Mouse (Mus musculus) midbrain, embryonic 14.5 days (tissue): ENCODE measurements at regions not wholly inside any gene's neighbourhood (a gene's known extent, or its start where the extent isn't known, plus 50 kb on each side); places are given as distances from the start of the nearest gene placed in this dataset.
"Not testable (repeated sequence)": the region's sequence is repeated elsewhere in the genome, so short reads cannot be mapped to it uniquely, and the experiment has no call there.

Experiments
- ATAC-seq: fragments of 200-750 bp; cut with Nextera tagmentation; 2 replicates; pipeline ENCODE4 v1.8.0; 2017; ENCODE audit warnings: moderate number of reproducible peaks, moderate library complexity; ENCODE audit not compliant: low FRiP score, low TSS enrichment
- DNase-seq: peaks from one replicate; pipeline ENCODE4 v3.0.0-alpha.2; 2015
- H3K27ac ChIP-seq: fragments of 300-500 bp; sonication (generic); replicated peaks from 2 replicates; pipeline ENCODE4 v1.5.1; 2014; ENCODE audit warnings: mild to moderate bottlenecking, low read depth, low read length, moderate library complexity
- H3K27me3 ChIP-seq: fragments of 300-500 bp; sonication (generic); 2 replicates; pipeline ENCODE4 v1.6.1; 2014; ENCODE audit warnings: low read length, control low read depth, mixed read lengths; ENCODE audit not compliant: control insufficient read depth, insufficient read depth
- H3K36me3 ChIP-seq: fragments of 300-500 bp; sonication (generic); 2 replicates; pipeline ENCODE4 v1.6.1; 2014; ENCODE audit warnings: low read length, control low read depth; ENCODE audit not compliant: control insufficient read depth, insufficient read depth
- H3K4me1 ChIP-seq: fragments of 300-500 bp; sonication (generic); 2 replicates; pipeline ENCODE4 v1.6.1; 2014; ENCODE audit warnings: mild to moderate bottlenecking, antibody characterized with exemption, low read length, control low read depth; ENCODE audit not compliant: control insufficient read depth, insufficient read depth
- H3K4me2 ChIP-seq: fragments of 300-500 bp; sonication (generic); 2 replicates; pipeline ENCODE4 v1.6.1; 2014; ENCODE audit warnings: mild to moderate bottlenecking, low read length, moderate library complexity
- H3K4me3 ChIP-seq: fragments of 300-500 bp; sonication (generic); replicated peaks from 2 replicates; pipeline ENCODE4 v1.5.1; 2014; ENCODE audit warnings: low read depth, low read length
- H3K9ac ChIP-seq: fragments of 300-500 bp; sonication (generic); replicated peaks from 2 replicates; pipeline ENCODE4 v1.6.1; 2014; ENCODE audit warnings: mild to moderate bottlenecking, low read length, moderate library complexity
- H3K9me3 ChIP-seq: fragments of 300-500 bp; sonication (generic); 2 replicates; pipeline ENCODE4 v1.6.1; 2016; ENCODE audit warnings: low read length, control low read depth, mixed read lengths; ENCODE audit not compliant: control insufficient read depth
- WGBS: fragments of 180-500 bp; shearing (Covaris S2); extraction: QIAGEN DNeasy Blood & Tissue Kit; methylation state at CpG from one replicate; pipeline ENCODE4 v1.1.7; 2014; 5-methylcytosine and 5-hydroxymethylcytosine counted together

GRCm38 (mm10) chr6:99919816-99920562 lies 193.8 kb upstream of the Prok2 start:
- Histone ChIP-seq H3K9ac (no peak overlapping the region), H3K27ac (no peak overlapping the region), H3K4me2 (no peak overlapping the region), H3K36me3 (no peaks in the 10 kb centered on the region), H3K27me3 (no peaks in the 10 kb centered on the region), H3K4me3 (no peak overlapping the region), H3K9me3 (no peaks in the 10 kb centered on the region), H3K4me1 (peaks cover 6% of the 10 kb centered on the region; the same call in 1 of the 2 replicates)
- ATAC-seq = no peak
- WGBS = 72% methylated on average over 7 of the region's 7 CpGs
- no peak for DNase-seq

DNA sequence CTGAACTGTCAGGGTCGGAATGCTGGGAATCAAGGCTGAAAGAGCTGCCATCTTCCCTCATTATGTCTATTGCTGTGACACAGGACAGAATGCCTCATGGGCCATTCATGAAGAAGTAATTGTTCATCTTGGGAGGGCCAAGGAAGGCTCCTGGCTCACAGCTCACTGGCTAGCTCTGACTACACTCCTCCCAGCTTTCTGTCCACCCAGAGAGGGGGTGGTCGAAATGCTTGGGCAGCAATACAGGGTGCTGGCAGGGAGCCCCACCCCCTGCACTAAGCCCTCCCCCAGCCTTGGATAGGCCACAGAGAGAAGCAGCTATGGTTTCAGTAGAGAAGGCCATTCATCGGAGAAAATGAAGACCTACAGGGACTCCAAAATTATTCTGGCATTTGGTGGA lies 192.2 kb upstream of the Prok2 start:
- no peak overlapping the region for H3K4me2 ChIP-seq
- H3K4me3 ChIP-seq = no peak overlapping the region
- 68% methylated on average over 3 of the region's 3 CpGs for WGBS
- no peak for ATAC-seq
- no peak overlapping the region for H3K9ac ChIP-seq
- no peak overlapping the region for H3K27ac ChIP-seq
- no peak for DNase-seq
- no peaks in the 10 kb centered on the region for H3K27me3 ChIP-seq
- no peaks in the 10 kb centered on the region for H3K36me3 ChIP-seq
- no peaks in the 10 kb centered on the region for H3K9me3 ChIP-seq
- peaks cover 6% of the 10 kb centered on the region; the same call in 1 of the 2 replicates for H3K4me1 ChIP-seq

DNA sequence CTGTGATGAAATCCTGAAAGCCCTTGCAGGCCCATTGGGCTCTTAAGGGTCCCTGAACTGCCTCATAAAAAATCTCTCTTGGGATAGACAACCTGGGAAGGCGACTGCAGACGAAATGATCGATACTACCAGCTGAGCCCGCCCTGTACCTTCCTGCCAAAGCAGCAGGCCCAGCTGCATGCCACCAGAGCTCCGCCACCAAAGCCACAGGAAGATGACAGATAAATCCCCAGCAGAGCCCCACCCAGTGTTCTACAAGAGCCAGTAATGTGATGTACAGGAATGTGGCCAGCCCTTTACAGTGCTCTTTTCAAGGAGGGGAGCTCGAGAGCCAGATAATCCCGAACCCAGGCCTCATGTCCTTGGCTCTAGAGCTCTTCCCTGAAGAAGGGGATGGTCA lies 183.7 kb upstream of the Prok2 start:
- Histone ChIP-seq H3K4me1 (no peaks in the 10 kb centered on the region), H3K36me3 (no peaks in the 10 kb centered on the region), H3K9ac (no peak overlapping the region), H3K27ac (no peak overlapping the region), H3K27me3 (no peaks in the 10 kb centered on the region), H3K4me3 (no peak overlapping the region), H3K4me2 (no peak overlapping the region), H3K9me3 (no peaks in the 10 kb centered on the region)
- 82% methylated on average over 7 of the region's 7 CpGs for WGBS
- DNase-seq = no peak
- ATAC-seq = no peak

GRCm38 (mm10) chr6:99909459-99909858 lies 183.3 kb upstream of the Prok2 start:
- Histone ChIP-seq H3K4me1 (no peaks in the 10 kb centered on the region), H3K9me3 (no peaks in the 10 kb centered on the region), H3K27me3 (no peaks in the 10 kb centered on the region), H3K4me3 (no peak overlapping the region), H3K4me2 (no peak overlapping the region), H3K27ac (no peak overlapping the region), H3K9ac (no peak overlapping the region), H3K36me3 (no peaks in the 10 kb centered on the region)
- ATAC-seq (no peak), DNase-seq (no peak)
- WGBS = 81% methylated on average over 7 of the region's 7 CpGs

GRCm38 (mm10) chr6:99908066-99908465 lies 181.9 kb upstream of the Prok2 start:
- WGBS = 91% methylated on average over 3 of the region's 3 CpGs

DNA sequence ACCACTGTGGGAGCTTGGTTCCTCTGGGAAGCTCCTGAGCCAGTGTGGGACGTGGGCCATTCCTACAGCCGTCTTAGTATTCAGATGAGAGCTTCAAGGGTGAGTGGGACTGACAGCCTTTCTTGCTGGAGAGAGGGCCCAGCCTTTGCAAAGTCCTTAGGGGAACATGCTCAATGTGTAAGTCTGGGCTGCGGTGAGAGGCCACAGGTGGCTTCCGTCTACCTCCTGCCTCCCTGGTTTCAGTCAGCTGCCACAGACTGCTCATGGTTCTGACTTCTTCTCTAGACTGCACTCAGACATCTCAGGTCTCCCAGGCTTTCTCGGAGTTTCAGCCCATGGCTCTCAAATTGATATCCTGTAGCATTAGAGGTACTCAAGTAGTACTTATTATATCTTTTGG lies 179.0 kb upstream of the Prok2 start:
- H3K27ac ChIP-seq = no peak overlapping the region
- no peak overlapping the region for H3K4me3 ChIP-seq
- 0 out of 2 replicates have a peak, but pooled peaks cover 4% of the 10 kb centered on the region for H3K27me3 ChIP-seq
- H3K36me3 ChIP-seq = no peaks in the 10 kb centered on the region
- no peak overlapping the region for H3K4me2 ChIP-seq
- H3K4me1 ChIP-seq = no peaks in the 10 kb centered on the region
- no peak for DNase-seq
- ATAC-seq = no peak
- no peaks in the 10 kb centered on the region for H3K9me3 ChIP-seq
- H3K9ac ChIP-seq = no peak overlapping the region
- WGBS = 86% methylated on average over 5 of the region's 5 CpGs

More at GRCm38 (mm10) chr6:99908066-99908465, 181.9 kb upstream of the Prok2 start:
- ATAC-seq = no peak
- Histone ChIP-seq H3K4me2 (no peak overlapping the region), H3K4me1 (no peaks in the 10 kb centered on the region), H3K27me3 (no peaks in the 10 kb centered on the region), H3K9me3 (no peaks in the 10 kb centered on the region), H3K4me3 (no peak overlapping the region), H3K36me3 (no peaks in the 10 kb centered on the region), H3K9ac (no peak overlapping the region), H3K27ac (no peak overlapping the region)
- no peak for DNase-seq

GRCm38 (mm10) chr6:99904607-99905006 lies 178.4 kb upstream of the Prok2 start:
- Histone ChIP-seq H3K9me3 (no peaks in the 10 kb centered on the region), H3K4me3 (no peak overlapping the region), H3K4me1 (no peaks in the 10 kb centered on the region), H3K27me3 (0 out of 2 replicates have a peak, but pooled peaks cover 4% of the 10 kb centered on the region), H3K9ac (no peak overlapping the region), H3K36me3 (no peaks in the 10 kb centered on the region), H3K4me2 (no peak overlapping the region), H3K27ac (no peak overlapping the region)
- ATAC-seq = no peak
- DNase-seq = no peak
- 63% methylated on average over 4 of the region's 4 CpGs for WGBS

- H3K4me3 ChIP-seq, H3K27ac ChIP-seq, H3K4me1 ChIP-seq, H3K9me3 ChIP-seq, H3K9ac ChIP-seq, ATAC-seq, H3K36me3 ChIP-seq, H3K4me2 ChIP-seq, H3K27me3 ChIP-seq: not testable (repeated sequence)
- DNase-seq = peak; percentile 89
Observed at GRCm38 (mm10) chr6:99904044-99904443, 177.9 kb upstream of the Prok2 start.

- H3K4me2 ChIP-seq = no peak overlapping the region
- H3K9ac ChIP-seq = no peak overlapping the region
- H3K27me3 ChIP-seq = 0 out of 2 replicates have a peak, but pooled peaks cover 4% of the 10 kb centered on the region
- no peak overlapping the region for H3K4me3 ChIP-seq
- no peaks in the 10 kb centered on the region for H3K9me3 ChIP-seq
- H3K4me1 ChIP-seq = no peaks in the 10 kb centered on the region
- 85% methylated on average over 3 of the region's 3 CpGs for WGBS
- ATAC-seq (no peak), DNase-seq (no peak)
- no peak overlapping the region for H3K27ac ChIP-seq
- no peaks in the 10 kb centered on the region for H3K36me3 ChIP-seq
Observed at GRCm38 (mm10) chr6:99901564-99901963, 175.4 kb upstream of the Prok2 start.
